Mouse (Mus musculus): ENCODE results near the gene Zcchc24.

Gene Zcchc24

DNA sequence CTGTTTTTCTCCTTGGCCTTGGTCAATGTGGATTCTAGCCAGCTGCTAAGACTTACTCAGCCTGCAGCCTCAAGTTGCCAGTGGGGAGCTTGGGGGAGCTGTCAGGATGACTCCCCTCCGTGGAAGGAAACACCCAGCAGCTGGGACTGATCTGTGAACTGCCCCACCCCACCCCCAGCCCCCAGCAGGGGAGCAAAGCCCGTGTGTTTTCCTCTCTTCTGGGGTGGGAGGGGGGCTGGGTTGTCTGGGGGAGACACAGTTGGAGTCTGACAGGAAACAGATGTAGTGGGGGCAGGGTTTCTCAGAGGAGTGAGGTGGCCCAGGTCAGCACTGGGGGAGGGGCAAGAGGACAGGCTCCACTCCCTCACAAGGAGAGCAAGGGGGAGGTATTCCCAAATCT, 50.4 kb downstream of the Zcchc24 start:
- peak in 1 of 2 experiments; percentile 71 for DNase-seq (ENCODE audit: low spot score in 2 of 2)

DNA sequence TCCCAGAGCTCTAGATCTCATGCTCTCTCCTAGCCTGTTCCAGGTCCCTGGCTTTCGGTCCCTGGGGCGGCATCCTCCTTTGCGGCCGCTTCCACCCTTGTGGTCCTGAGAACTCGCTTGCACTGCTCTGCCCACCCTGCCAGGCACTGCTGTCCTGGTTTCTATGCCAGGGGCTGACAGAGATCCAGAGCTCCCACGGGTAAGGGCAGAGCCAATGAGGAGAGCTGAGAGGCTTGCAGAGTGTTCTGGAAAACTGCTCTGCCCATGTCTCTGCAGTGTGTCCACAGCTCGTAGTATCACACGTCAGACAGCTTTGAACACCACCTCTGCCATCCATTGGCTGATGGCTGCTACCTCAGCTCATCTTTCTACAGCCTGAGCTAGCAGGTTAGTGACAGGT, 51.1 kb downstream of the Zcchc24 start:
- no peak for DNase-seq (ENCODE audit: low spot score in 2 of 2)

DNA sequence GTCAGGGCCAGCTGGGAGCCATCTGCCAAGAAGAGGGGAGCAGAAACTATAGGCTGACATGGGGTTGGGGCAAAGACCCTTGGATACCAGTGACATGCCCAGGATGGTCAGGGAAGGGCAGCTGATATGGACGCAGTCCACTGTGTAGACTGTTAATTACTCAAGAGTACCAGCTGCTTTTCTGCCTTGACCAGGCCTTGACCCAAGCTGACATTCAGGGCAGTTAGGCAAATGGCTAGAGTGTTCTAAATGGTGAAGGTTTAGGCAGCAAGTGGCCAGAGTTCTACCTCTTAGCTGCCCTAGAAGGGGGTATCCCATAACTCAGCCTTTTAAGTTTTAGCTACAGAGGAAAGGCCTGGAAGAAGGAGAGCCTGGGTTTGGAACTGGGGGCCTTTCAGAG, 52.3 kb downstream of the Zcchc24 start:
- DNase-seq (ENCODE audit: low spot score in 2 of 2), result no peak

DNA sequence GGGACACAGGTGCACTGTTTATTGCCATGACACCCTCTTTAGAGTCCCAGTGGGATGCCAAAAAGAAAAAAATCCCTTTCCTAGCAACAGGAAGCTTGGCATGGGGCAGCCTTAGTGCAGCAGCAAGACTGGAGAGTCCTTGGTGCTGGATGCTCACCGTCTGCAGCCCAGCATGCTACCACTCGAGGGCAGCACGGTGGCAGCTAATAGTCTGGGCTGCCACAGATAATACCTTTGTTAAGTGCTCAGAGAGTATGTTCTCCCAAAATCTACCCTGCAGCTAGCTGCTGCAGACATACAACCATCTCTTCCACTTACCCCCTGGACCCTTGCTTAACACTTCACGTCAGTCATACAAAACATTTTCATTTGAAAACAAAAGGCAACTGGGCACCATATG, 55.4 kb downstream of the Zcchc24 start:
- no peak for DNase-seq (ENCODE audit: low spot score in 2 of 2)

DNA sequence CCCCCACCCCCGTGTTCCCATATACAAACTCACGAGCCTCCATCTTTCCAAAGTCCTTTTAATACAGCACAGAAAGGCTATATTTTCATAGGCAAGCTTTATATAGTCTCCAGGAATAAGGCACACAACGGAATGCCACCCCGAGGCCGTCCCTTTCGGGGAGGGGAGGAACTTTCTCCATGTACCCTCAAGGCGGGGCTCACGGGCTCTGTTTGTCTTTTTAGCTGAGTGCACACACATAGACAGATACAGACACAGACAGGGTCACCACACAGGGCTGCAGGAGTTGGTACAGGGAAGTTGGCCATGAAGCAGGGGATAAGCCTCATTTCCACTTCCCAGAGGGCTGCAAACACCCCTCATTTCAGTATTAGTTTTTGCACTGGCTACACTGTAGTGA, 57.2 kb downstream of the Zcchc24 start:
- DNase-seq (ENCODE audit: low spot score in 2 of 2), result no peak

DNA sequence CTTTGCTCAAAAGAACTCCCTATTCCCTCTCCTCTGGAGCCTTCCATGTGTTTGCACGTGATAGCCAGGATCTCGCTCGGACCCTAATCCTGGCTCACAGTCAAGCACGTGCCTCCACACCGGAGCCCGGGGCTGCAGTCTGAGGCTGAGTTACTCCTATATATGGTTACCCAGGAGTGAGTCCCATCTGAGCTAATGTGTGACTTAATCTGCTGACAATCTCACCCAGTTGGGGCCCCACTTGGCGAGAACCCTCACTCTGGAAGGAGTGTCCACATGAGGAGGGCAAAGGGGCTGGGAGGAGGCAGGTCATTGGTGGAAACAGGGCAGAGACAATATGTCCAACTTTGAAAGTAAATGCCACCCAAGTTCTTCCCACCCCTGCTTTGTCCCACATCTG, 57.7 kb downstream of the Zcchc24 start:
- DNase-seq (ENCODE audit: low spot score in 2 of 2), result no peak

DNA sequence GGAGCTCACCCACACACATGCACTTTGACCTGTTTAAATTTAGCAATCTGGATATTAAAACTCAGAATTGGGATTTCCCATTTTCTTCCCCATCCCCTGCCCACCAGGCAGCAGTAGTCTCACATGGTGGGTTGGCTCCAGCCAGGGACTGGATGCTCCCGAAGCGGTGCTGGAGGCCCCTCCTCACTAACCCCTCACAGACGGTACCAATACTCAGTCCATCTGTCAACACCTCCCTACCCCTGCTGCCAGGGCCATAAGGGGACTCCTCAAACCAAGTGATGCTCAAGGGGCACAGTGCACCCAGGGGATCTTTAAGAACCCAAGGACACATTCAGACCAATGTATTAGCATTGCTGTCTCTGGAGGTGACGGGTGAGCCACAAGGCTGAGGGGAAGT, 58.2 kb downstream of the Zcchc24 start:
- DNase-seq (ENCODE audit: low spot score in 2 of 2), result no peak

DNA sequence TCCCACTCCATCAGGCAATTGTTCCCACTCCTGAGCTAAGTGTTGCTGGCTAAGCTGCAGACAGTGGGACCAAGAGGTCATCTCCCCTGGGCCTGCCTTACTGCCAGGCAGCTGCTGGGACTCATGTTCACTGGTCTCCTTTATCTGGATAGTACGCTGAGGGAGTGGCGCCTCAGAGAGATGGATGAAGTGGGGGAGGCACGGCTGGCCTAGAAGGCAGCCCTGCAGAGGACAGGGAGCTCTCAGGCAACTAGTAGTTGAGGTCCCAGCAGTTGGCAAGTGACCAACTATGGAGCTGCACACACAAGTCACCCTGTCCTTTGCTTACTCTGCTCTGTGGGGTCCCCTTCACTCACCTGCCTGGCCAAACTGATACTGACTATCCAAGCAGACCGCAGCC, 58.8 kb downstream of the Zcchc24 start:
- peak in 1 of 2 experiments; percentile 68 for DNase-seq (ENCODE audit: low spot score in 2 of 2)

DNA sequence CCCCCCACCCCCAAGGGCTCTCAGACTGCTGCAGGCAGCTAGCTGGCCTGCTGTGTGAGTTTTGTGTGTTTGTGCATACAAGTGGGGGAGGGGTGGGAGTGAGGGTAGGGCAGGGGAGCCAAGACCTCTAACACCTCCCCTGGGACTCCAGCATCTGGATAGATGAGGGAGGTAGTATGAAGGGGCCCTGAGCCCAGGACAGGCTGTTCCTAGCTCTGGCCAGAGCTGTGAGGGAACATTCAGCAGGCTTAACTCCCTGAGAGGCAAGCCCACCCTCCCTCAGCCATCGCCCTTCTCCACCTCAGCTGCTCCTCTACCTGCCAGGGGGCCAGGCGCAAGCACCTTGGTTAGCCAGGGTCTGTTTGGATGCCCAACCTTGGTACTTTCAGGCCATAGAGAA, 59.9 kb downstream of the Zcchc24 start:
- DNase-seq (ENCODE audit: low spot score in 2 of 2), result peak in 1 of 2 experiments; percentile 59

DNA sequence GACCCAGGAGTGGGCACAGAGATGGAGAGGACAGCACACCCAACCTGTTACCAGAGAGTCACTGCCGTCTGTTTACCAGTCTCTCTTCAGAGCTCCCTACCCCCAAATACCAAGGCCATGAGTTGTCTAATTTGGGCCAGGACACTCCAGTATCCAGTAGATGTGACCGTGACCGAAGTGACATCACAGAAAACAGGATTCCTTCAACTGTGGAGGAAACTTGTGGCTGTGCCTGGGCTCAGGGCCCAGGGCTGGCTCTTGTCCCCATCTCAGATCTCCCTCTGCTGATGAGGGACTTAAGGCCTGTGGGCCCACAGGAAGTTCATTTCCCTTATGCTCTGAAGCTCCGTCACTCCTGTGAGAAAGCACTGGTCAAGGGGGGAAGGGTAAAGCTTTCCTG, 60.4 kb downstream of the Zcchc24 start:
- peak in 1 of 2 experiments; percentile 52 for DNase-seq (ENCODE audit: low spot score in 2 of 2)

DNA sequence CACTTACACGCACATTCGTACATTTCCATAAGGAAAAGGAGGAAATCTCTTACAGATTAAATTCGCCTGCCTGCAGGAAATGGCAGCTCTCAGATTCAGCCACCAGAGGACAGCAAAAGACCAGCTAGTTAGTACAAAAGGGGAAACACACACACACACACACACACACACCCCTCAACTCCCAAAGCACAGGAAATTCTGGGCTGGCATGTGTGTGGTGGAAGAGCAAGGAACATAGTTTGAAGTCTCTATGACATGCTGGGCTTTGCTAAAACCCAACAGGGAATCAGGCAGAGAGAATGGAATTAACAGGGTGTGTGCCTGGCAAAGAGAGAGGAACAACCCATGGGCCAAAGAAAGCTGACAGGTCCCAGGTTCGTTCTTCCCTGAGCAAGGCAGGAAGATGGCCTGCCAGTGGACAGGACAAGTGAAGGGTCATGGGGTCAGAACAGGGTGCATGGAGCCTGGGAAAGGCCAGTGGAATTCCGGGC, 61.1 kb downstream of the Zcchc24 start:
- no peak for DNase-seq (ENCODE audit: low spot score in 2 of 2)

DNA sequence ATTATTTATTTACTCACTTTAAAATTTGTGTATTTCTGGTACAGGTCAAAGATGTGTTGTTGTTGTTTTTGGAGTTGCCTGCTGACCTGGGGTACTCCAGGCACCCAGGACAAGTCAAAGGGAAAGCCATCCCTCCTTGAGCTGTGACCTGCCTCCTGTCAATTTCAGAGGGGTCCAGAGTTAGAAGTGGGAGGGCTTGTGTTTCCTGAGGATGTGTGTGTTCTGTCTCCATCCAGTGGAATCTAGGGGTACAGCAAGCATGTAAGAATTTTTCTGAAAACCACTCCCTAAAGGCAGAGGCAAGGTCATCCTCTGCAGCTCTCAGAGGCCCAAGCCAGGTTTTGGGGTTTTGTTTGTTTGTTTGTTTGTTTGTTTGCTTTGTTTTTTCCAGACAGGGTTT, 66.9 kb downstream of the Zcchc24 start:
- DNase-seq (ENCODE audit: low spot score in 2 of 2), result no peak

DNA sequence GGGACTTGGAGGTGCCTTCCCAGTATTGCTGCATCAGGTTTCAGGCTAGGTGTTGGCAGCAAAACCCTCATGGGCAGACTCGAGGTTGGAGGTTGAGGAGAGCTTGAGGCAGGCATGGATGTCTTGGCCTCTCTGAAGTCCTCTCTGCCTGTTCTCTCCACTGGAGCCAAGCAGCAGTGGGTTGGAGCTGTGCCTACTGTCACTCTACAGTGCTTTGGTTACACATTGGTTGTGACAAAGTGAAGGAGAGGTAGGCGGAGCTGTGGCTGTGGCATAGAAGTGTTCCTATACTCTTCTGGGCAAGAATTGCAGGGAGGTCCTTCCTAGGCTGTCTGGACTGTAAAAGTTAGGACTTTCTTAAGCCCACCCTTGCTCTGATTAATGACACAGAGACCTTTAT, 72.5 kb downstream of the Zcchc24 start:
- DNase-seq (ENCODE audit: low spot score in 2 of 2), result no peak

DNA sequence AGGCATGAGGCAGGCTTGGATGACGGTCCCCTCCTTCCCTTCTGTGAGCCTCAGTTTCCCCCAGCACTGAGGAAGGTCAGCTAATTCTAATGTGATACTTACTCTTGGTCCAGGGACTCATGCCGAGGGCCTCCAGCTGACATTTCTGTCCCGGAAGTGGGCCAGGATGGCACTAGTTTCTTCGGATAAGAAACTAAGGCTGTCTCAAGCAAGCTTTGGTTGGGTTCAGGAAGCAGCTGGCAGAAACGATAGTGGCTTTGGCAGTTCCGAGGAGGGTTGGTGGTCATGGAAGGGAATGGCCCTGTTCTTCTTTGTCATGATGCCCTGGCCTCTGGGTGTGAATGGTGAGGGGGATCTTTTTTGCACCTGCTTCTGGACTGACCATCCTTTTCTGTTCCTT, 73.8 kb downstream of the Zcchc24 start:
- no peak for DNase-seq (ENCODE audit: low spot score in 2 of 2)

DNA sequence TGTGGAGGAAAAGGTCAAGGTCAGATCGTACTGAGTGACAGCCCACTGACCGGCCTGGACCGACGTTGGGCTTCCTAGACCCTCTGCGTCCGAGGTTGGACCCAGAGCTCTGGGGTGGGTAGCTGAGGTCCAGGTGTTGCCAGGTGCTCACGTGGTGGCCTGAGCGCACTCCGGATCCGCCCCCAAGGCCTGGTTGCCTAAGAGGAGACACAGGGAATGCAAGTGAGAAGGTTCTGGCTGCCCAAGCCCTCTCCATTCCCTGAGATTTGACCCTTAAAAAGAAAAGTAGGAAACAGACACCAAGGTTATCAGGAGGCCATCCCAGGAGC, 74.3 kb downstream of the Zcchc24 start:
- no peak for DNase-seq (ENCODE audit: low spot score in 2 of 2)

DNA sequence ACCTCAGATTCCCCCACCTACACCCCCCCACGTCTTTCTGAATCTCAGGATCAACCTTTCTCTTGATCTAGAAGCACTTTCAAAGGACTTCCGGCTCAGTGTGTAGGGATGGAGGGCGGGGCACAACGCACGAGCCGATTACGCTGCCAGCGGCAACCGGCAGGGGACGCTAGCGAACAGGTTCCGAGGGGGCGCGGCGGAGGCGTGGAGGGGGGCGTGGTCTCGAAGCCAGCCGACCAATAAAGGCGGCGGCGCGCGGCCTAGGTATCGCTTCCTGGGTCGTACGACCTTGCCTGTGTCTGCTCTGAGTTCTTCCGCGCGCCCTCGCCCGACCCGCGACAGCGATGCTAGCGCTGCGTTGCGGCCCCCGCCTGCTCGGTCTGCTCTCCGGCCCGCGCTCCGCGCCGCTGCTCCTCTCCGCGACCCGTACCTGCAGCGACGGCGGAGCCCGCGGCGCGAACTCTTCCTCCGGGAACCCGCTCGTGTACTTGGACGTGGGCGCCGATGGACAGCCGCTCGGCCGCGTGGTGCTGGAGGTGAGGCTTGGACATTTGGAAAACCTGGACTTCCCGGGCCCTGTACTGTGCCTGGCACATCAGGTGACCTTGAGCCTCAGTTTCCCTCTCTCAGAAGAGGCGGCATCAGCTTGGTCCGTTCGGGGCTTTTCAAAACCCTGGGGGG, 74.8 kb downstream of the Zcchc24 start, which contains the start of gene Ppif:
Gene Ppif (plus strand): TSS at position 267 of the 681 bp plus-strand sequence.
- peak; percentile 93 to 98 for DNase-seq (ENCODE audit: low spot score in 2 of 2)

DNA sequence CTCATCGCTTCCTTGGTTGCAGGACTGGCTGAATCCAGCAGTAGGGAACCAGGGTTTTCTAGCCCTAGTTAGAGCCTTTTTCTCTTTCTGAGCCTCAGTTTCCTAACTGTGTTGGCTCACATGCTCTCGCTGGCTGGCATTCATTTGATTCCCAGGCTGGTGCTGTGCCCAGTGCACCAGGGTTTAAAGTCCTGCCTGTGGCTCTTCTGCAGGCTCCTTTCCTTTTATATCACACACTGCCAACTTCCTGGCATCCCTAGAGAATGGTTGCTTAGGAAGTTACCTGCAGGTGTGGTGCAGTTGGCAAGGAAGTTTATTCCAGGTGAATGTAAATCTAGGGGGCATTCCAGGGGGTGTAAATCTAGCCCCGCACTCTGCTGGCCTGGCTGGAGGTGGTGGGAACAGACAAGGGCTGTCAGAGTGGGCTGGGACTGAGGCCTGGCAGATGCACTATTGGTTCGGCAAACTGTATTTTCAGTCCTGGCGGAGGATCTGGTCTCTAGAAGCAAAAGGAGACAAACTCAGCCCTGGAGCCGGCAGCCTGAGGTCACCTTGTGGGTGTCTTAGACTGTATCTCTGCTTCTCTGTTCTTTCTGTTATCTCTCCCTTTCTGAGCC, 75.5 kb downstream of the Zcchc24 start:
- DNase-seq (ENCODE audit: low spot score in 2 of 2), result no peak

DNA sequence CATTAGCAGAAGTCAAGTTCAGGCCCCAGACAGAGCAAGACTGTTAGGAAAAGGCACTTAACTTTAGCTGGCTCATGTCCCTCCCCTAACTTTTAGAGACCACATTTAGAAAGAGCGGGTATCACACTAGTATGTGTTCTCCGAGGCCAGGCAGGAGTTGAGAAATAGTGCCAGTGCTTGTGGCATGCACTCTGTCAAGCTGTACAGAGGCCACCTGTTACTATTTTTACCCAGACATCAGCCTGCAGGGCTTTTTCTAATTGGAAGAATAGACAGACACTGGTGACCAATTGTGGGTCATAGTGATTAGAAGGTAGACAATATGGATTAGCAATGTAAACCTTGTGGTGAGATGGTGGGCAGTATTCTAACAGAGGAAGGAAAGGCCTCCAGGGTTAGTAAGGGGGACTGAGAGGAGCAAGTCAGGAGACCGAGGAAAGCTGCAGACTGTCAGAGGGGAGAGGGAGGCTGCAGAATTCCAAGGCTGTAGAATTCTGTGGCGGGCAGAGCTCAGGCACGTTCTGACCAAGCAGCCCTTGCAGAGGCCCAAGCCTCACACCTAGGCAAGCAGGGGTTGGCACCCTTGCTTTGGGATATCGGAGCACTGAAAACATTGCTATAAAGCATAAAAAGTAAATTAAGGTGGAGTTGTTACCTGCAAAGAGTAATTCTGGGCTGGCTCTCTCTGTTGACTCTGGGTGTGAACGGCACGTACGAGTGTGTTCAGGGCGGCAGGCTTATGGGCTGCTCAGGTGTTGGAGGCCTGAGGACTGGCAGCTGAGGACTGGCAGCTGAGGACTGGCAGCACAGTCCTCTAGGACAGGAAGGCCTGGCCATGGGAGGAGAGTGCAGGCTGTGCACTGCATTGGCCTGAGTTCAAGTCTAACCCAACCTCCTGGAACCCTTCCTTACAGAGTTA, 81.6 kb downstream of the Zcchc24 start:
- DNase-seq (ENCODE audit: low spot score in 2 of 2), result no peak

DNA sequence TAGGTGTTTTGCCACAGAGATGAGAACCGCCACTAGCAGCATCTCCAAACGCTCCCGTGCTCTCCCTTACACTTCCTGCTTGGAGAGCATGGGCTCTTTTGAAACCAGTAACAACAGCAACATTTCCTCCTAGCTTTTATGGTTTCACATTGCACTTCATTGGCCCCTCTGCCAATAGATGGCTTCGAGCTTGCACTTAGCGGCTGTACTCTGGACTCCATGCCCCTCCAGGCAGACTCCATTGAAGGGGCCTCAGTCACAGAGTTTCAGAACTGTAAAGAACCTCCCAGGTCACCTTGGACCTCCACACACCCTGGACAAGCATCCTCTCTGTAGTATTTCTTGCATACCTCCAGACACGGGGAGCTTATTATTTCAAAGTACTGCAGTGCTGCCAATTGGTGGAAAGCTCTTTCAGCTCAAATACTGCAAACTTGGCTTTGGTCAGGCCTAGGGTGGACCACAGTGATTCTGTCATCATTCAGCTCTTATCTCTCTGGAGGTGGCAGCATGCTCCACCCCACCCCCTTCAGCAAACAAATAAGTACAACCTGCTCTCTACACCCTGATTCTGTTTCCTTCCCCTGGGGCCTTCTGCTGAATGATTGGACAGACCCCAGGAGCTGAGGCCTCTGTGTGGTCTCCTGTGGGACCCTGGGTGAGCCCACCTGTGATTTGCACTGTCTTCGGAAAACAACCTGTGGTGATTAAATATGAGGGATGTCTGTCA, 82.5 kb downstream of the Zcchc24 start:
- DNase-seq (ENCODE audit: low spot score in 2 of 2), result no peak

DNA sequence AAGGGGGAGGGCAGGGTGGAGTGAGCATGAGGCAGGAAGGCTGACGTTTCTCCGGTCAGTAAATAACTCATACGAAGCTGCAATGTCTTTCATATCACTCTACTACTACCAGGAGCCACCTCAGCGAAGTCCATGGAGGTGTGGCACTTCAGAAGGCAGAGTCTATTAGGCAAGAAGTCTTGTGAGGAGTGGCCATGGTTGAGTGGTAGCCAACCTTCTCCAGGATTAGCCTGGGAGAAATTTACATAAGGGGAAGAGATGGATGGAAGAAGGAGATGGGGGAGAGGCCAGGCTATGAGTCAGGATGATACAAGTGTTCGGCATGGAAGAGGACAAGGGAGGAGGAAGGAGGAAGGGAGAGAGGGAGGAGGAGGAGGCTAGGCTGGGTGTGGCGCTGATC, 86.8 kb downstream of the Zcchc24 start:
- DNase-seq (ENCODE audit: low spot score in 2 of 2), result no peak

DNA sequence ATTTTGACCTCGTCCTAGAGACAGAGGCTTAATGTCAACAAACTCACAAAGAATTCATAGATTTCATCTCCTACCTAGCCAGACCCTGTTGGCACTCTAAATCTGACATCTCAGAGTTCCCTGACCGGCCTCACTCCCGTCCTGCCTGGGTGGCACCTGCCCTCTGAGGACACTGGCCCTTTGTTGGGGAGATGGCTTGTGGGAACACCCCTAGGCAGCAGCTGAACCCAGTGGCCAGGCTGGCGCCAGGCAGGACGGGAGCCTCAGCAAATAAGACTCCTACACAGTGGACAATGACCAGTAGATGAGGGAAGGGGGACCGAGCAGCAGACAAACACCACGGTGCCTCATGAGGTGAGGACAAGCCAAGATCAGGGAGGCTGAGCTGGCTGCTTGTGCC, 89.2 kb downstream of the Zcchc24 start:
- no peak for DNase-seq (ENCODE audit: low spot score in 2 of 2)

DNA sequence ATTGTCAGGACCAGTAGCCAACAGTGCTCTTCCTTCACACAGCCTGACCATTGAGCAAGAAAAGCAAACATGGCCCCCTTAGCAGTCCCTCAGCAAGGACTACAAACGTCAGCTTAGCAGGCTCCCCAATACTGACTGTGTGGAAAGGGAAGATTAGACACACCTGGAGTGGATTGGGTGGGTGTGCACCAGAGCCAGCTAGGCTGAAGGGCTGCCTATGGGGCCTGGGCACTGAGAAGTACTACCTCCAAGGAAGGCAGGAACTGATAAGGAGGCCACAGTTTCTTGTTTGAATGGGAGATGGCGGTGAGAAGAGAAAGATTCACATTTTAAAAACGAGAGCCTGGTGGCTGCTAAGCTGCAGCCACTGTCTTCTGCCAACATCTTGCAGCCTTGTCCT, 101.3 kb downstream of the Zcchc24 start:
- no peak for DNase-seq (ENCODE audit: low spot score in 2 of 2)

Measured in urinary bladder, postnatal 4 days (tissue).